Mouse (Mus musculus): ENCODE data around the gene Rhbdd2. TPM values are rescaled to one million over a fixed set of nuclear protein-coding genes. Genes with fewer than 3 reads are reported as not detected.
"Not testable (repeated sequence)": the region's sequence is repeated elsewhere in the genome, so short reads cannot be mapped to it uniquely, and the experiment has no call there.

Gene Rhbdd2
- total RNA-seq (2021): 10 to 100 TPM; 77.6 to 82.7 TPM

DNA sequence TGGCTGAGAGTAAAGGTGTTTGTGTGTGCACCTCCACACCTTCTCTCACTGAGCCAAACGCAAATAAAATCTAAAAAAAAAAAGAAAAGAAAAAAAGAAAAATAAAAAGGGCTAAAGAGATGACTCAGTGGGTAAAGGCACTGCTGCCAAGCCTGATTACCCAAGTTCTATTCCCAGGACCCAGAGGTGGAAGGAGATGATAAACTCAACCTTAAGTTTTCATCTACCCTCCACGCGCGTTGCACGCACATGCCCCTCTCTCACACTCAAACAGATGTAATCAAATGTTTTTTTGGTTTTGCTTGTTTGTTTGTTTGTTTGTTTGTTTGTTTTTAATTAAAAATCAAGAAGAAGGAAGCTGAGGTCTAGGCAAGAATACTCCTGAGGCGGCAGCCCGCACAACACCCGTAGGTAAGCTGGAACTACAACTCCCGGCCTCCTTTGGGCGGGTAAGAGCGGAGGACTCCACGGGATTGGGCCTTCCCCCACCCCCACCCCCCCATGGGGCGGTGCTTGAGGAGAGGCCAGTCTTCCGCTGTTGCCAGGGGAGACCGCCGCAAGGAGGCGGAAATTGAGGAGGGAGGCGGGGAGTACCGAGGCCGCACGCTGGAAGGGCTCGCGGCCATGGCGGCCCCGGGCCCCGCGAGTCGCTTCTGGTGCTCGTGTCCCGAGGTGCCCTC is at the start of gene Rhbdd2:
Gene Rhbdd2 (plus strand): TSS at position 502 of the 680 bp plus-strand sequence.
- peak; percentile 94 to 99 for DNase-seq (ENCODE audit: extremely low spot score in 1 of 2, low spot score in 2 of 2)

DNA sequence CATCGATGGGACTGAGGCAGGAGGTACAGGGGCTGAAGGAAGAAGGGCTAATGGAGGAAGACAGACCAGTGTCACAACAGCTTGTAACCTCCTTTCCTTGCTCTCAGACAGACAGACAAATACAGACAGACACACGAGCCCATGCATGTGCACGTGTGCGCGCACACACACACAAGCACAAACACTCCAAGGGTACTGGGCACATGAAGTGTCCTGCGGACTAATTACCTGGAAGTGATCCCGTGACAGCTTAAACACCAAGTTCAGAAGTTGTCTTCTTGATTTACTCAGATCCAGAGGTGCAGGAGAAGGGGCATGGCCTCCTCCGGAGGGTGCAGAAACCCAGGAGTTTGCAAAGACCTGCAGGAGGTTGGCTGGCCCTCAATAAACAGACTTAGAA is 46.7 kb upstream of the Rhbdd2 start:
- intact Hi-C loops (cut with DNase I): no loop called here
- DNase-seq (ENCODE audit: extremely low spot score in 1 of 2, low spot score in 2 of 2): no peak

More for the DNA sequence above, at the start of gene Rhbdd2:
- intact Hi-C loops (cut with DNase I): loop anchor here (5.0 kb wide), 1 partner anchor 130 kb away; no protein-coding TSS in a partner anchor

- no peak for DNase-seq (ENCODE audit: extremely low spot score in 1 of 2, low spot score in 2 of 2)
- intact Hi-C loops (cut with DNase I): no loop called here
Measured at GRCm38 (mm10) chr5:135587764-135588163, 44.7 kb upstream of the Rhbdd2 start.

GRCm38 (mm10) chr5:135589996-135590784 is 42.2 kb upstream of the Rhbdd2 start:
- intact Hi-C loops (cut with DNase I): no loop called here
- DNase-seq (ENCODE audit: extremely low spot score in 1 of 2, low spot score in 2 of 2): no peak

GRCm38 (mm10) chr5:135604643-135605042 is 27.8 kb upstream of the Rhbdd2 start:
- DNase-seq (ENCODE audit: extremely low spot score in 1 of 2, low spot score in 2 of 2); intact Hi-C loops (cut with DNase I): not testable (repeated sequence)

DNA sequence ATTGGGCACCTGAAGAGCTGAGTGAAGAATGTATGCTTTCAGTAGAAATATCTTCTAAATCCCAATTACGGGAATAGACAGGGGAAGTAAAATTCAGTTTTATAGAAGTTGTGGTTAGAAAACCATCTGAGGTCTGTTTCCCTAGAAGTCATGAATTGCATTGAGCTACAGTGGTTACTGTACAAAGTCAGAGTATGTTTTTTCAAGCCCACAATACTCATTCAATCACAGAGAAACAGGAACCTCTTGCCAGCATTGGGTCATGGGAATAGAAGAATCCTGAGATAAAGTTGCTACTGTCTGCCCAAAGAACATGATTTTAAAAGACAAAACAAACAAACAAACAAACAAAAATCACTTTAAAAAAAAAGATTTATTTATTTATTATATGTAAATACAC is 25.7 kb upstream of the Rhbdd2 start:
- intact Hi-C loops (cut with DNase I); DNase-seq (ENCODE audit: extremely low spot score in 1 of 2, low spot score in 2 of 2): not testable (repeated sequence)

- intact Hi-C loops (cut with DNase I): no loop called here
Measured at GRCm38 (mm10) chr5:135607581-135607980, 24.8 kb upstream of the Rhbdd2 start.

DNA sequence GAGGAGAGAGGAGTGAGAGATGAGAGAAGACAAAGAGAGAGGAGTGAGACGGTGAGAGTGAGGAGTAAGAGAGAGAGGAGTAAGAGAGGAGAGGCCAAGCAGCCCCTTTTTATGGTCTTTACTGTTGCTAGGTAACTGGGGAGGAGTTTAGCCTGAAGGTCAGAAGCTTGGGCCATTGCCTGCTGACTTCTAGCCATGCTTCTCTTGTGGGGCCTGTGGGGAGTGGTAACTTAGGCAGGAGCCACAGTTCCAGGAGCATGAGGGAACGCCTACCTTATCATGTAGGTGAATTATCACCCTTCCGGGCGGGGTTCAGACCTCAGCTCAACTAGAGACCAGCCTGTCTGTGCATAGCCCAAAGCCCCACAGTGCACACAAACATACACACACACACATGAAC is 22.6 kb upstream of the Rhbdd2 start:
- intact Hi-C loops (cut with DNase I): loop anchor here (5.0 kb wide), 1 partner anchor 207 kb away; no protein-coding TSS in a partner anchor
- DNase-seq (ENCODE audit: extremely low spot score in 1 of 2, low spot score in 2 of 2): no peak

More at GRCm38 (mm10) chr5:135607581-135607980, 24.8 kb upstream of the Rhbdd2 start:
- DNase-seq (ENCODE audit: extremely low spot score in 1 of 2, low spot score in 2 of 2): no peak

GRCm38 (mm10) chr5:135619741-135620140 is 12.7 kb upstream of the Rhbdd2 start:
- intact Hi-C loops (cut with DNase I): loop anchor here (5.0 kb wide), 2 partner anchors 67 to 143 kb away; no protein-coding TSS in a partner anchor

GRCm38 (mm10) chr5:135620526-135620925 is 11.9 kb upstream of the Rhbdd2 start:
- no peak for DNase-seq (ENCODE audit: extremely low spot score in 1 of 2, low spot score in 2 of 2)
- intact Hi-C loops (cut with DNase I): no loop called here

More at GRCm38 (mm10) chr5:135619741-135620140, 12.7 kb upstream of the Rhbdd2 start:
- DNase-seq (ENCODE audit: extremely low spot score in 1 of 2, low spot score in 2 of 2): not testable (repeated sequence)

DNA sequence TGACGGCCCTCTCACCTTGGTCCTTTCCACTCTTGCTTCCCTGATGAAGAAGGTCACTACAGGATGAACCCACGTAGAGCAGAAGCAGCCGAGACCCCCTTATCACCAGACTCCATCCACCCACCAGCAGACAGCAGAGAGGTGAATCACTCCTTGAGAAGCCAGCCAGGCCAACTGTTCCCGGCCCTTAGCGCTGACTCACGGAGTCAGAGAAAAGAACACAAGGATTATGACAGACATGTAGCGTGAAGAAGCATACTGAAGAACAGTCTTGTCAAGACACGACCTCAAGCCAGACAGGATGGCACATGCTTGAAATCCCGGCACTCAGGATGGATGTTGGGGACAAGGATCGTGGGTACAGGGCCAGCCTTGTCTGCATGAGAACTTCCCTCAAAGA is 10.7 kb upstream of the Rhbdd2 start:
- no peak for DNase-seq (ENCODE audit: extremely low spot score in 1 of 2, low spot score in 2 of 2)
- intact Hi-C loops (cut with DNase I): no loop called here

GRCm38 (mm10) chr5:135623006-135623563 is 9.3 kb upstream of the Rhbdd2 start:
- DNase-seq (ENCODE audit: extremely low spot score in 1 of 2, low spot score in 2 of 2): no peak
- intact Hi-C loops (cut with DNase I): no loop called here

- no peak for DNase-seq (ENCODE audit: extremely low spot score in 1 of 2, low spot score in 2 of 2)
- intact Hi-C loops (cut with DNase I): no loop called here
Measured at GRCm38 (mm10) chr5:135628916-135629315, 3.5 kb upstream of the Rhbdd2 start.

DNA sequence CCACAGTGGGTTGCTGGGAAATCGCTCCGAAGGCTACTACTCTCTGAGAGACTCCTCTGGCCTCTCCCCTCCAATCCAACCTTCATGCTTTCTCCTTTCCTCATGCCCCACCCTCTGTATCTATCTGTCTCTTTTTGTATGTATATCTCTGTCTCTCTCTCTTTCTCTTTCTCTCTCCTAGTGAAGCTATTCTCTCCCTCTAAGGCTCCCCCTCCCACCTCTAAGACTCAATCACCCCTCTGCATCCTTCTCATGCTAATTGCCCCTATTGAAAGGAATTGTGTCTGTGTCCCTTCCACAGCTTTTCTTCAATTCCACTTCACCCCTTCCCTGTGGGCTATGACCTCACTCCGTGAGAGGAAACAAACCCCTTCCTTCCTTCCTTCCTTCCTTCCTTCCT is 3.0 kb upstream of the Rhbdd2 start:
- intact Hi-C loops (cut with DNase I): no loop called here
- no peak for DNase-seq (ENCODE audit: extremely low spot score in 1 of 2, low spot score in 2 of 2)

DNA sequence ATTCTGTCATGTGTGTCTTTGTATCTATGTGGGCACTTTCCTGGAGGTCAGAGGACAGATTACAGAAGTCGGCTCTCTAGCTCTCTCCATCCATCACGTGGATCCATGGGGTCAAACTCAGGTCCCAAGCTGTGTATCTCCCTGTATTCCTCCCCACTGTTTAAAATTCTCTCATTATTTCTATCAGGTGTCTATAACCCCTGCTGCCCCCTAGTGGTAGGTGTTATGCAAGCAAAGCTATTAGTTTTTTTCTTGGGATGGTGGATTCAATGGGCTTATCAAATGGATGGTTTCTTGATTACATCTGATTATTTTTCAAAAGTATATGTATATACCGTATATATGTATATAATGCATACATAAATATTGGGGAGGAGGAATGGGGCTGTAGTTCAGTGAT is 1.8 kb upstream of the Rhbdd2 start:
- peak; percentile 36 to 61 for DNase-seq (ENCODE audit: extremely low spot score in 1 of 2, low spot score in 2 of 2)
- intact Hi-C loops (cut with DNase I): loop anchor here (5.0 kb wide), 1 partner anchor 132 kb away; no protein-coding TSS in a partner anchor

- intact Hi-C loops (cut with DNase I): loop anchor here (5.0 kb wide), 1 partner anchor 130 kb away; no protein-coding TSS in a partner anchor
- DNase-seq (ENCODE audit: extremely low spot score in 1 of 2, low spot score in 2 of 2): no peak
Measured at GRCm38 (mm10) chr5:135632797-135633144, 353 bp downstream of the Rhbdd2 start.

GRCm38 (mm10) chr5:135639760-135640458 is 7.5 kb downstream of the Rhbdd2 start:
- DNase-seq (ENCODE audit: extremely low spot score in 1 of 2, low spot score in 2 of 2): no peak
- intact Hi-C loops (cut with DNase I): no loop called here

DNA sequence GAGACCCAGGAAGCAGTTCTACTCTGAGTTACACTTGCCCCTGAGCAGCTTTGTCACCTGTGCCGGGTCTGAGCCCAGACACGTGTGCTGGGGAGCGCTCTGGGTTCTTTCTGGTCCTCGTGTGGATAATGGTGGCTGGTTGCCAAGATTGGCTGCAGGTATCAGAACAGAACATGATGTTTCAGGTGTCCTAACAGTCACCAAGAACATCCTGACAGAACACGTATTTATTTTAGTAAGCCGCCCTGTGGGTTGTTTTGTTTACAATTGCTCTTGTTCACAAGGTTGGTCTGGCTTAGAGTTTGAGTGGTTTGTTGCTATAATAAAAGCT is 8.0 kb downstream of the Rhbdd2 start:
- intact Hi-C loops (cut with DNase I): no loop called here
- no peak for DNase-seq (ENCODE audit: extremely low spot score in 1 of 2, low spot score in 2 of 2)

DNA sequence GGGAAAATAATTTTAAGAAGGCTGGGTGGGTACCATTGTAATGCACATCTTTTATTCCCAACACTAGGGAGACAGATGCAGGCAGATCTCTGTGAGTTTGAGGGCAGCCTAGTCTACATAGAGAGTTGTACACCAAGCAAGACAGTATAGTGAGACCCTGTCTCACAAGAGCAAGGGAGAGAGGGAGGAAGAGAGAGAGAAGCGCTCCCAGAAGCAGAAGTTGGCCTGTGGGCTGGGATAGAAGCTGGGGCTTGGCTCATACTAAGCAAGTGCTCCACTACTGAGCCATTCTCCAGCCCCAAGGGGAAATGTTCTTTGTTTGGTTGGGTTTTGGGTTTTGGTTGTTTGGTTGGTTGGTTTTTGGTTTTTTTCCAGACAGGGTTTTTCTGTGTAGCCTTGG is 8.6 kb downstream of the Rhbdd2 start:
- no peak for DNase-seq (ENCODE audit: extremely low spot score in 1 of 2, low spot score in 2 of 2)
- intact Hi-C loops (cut with DNase I): no loop called here

All from left cerebral cortex, postnatal 10 days (tissue).